Mouse (Mus musculus) neural tube, embryonic 10.5 days (tissue): ENCODE data around the gene Hlcs.

ENCODE experiments used
- DNase-seq: peaks from one replicate; pipeline ENCODE4 v3.0.0-alpha.2; 2017; ENCODE audit warnings: low spot score; ENCODE audit errors: extremely low spot score

Hlcs gene

DNA sequence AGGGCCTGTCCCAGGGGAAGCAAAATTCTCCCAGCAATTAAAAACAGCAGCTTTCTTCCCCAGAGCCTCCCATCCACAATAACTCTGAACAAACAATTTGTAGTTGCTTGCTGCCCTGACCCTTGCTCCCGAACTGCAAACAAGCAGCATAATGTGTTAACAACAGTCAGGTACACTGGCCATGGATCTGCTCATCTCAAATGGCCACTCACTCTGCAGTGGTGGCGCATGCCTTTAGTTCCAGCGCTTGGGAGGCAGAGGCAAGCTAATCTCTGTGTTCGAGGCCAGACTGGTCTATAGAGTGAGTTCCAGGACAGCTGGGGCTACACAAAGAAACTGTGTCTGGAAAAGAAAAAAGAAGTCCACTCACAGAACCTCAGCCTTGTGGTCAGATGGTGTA, 22.2 kb downstream of the Hlcs start:
- no peak for DNase-seq

DNA sequence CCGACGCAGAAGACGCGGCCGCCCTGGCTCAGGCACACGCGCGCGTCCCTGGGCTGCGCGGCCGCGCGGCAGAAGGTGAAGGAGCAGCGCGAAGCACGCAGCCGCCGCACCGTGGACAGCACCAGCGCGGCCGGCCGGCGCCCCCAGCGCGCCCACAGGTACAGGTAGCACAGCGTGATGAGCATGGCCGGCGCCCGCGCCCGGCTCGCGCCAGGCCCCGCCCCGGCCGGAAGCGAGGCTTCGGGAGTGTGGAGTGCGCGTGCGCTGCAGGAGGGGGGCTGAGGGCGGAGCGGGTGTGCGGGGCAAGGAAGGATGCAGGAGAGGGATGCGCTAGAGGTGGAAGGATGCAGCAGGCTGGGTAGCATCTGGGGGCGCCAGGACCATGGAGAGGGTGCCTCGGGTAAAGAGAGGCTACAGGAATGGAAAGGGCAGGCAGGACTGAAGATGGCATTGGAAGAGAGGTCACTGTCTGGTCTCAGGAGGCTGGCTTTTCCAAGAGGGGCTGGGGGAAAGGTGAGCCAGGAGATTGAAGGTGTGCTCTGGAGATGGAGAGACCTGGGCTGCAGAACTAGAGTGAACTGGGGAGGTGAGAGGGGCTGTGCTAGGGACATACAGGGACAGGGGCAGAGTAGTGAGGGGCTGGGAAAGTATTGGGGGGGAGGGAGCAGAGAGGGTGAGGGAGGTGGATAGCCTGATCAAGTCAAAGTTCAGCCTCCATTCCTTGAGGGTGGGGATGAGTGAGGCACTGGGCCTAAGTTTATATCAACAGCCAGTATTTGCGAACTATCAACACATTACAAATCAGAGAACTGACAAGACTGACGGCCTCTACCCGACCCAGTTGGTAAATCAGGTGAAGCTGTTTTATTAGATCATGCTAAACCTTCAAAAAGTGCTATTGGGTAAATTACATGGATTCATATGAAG, 23.0 kb downstream of the Hlcs start:
- peak; percentile 85 for DNase-seq

DNA sequence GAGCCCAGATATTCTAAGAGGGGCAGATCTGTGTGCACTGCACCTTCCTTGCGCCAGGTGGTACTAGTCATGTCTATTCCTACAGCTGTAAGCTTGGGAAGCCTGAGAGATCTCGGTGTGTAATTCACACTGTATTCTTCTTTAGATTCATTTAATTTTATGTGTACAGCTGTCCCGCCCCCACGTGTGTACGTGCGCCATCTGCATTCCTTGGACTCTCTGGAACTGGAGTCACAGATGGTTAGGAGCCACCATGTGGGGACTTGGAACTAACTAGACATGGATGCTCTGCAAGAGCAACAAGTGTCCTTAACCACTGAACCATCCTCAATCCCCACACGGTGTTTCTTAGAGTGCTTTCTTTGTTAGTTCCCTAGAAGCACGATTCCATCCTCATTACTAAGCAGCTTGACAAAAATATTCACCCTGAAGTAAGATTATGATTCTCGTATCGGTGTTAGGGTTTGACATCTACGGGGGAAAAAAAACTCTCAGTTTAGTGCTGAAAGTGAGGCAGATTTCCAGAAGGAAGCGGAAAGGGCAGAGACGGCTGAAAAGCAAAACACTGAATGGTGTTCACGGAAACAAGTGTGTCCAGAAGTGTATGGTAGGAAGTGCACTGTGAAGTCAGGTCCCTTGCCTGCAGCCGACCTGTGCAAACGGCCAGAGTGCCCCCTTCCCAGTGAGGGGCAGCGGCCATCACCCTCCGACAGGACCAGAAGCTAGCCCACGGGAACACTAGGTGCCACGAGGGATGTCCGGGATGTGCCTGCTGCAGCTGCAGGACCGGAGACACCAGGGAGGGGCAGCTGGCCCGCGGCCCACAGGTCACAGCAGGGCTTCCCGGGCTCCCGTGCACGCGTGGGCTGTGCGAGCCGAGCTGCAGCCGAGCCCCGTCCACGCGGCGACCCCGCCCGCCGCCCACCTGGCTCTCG, 24.0 kb downstream of the Hlcs start:
- DNase-seq = no peak

DNA sequence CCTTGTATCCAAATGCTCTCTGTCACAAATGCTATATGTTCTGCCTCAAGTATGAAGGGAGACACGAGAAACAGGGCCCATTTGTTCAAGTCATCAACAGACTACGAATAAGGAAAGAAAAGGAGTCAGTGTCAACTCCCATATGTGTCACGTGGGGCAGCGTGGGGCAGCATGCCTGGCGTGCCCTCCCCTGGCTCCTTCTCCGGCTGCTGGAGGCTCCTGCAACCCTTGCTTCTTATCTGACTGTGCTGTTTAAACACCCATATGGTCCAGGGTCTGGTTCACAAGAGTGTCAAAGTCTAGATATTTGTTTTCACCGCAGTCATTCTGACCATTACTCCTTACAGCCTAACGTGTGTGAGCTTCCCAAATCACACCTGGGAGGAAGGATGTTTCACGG, 25.5 kb downstream of the Hlcs start:
- DNase-seq = no peak

DNA sequence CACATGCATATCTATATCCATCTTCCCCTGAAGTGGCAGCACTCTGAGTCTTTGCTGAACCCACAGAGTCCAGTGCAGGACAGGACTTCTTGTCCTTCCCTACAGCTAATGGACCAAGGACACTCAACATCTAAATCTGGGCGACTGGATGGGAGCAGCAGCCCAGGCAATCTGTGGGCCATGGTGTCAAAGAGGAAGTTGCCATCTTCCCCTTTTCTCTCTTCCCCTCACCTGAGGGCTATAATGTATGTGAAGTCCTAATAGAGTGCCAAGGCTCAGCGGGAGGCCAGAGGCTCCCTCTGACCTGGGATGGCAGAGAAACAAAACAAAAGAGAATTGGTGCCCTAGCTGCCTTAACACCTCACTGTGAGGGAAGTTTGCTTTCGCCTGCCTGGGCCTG, 29.4 kb downstream of the Hlcs start:
- no peak for DNase-seq

DNA sequence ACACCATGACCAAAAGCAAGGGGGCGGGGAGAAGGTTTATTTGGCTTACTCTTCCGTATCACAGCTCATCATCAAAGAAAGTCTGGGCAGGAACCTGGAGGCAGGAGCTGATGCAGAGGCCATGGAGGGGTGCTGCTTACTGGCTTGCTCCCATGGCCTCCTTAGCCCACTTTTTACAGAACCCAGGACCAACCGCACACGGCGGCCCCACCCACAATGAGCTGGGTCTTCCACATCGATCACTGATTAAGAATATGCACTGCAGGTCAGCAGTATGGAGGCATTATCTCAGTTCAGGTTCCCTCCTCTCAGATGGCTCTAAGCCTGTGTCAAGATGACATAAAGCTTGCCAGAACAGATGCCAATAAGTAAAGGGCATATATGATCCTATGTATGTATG, 42.5 kb downstream of the Hlcs start:
- no peak for DNase-seq

DNA sequence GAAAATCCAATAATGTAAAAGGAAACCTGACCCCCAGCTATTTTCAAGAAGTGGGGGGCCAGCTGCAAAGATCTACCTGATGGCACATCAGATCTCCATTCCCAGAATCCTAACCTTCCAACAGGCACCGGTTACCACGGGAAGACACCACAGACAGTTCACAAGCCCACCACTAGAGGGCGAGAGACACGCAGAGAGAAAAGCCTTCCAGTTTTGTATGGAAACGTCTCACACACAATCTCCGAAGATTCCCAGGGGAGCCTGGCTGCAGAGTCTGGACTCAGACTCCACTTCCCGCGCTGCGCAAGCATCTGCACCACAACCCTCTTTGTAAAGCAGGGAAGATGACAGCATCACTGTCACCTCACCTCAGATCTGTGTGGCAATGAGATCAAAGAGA, 43.7 kb downstream of the Hlcs start:
- DNase-seq = peak; percentile 91

DNA sequence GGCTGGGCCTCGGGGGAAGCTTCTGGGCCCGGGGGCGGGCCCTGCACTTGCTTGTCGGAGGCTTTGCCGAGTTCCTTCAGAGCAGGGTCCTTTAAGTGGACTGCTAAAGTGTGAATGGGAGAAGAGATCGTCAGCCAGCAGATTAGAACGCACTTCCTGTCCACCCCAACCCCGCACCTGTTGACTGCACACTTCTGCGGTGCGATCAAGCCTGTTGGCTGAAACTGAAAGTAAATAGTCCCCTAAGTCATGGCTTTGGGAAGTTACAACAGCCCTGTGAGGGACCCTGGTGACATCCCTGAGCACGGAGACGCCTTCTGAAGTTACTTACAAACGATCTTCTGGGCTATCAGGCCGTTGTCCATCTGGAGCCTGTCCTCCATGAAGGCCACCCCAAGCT, 45.2 kb downstream of the Hlcs start:
- no peak for DNase-seq

DNA sequence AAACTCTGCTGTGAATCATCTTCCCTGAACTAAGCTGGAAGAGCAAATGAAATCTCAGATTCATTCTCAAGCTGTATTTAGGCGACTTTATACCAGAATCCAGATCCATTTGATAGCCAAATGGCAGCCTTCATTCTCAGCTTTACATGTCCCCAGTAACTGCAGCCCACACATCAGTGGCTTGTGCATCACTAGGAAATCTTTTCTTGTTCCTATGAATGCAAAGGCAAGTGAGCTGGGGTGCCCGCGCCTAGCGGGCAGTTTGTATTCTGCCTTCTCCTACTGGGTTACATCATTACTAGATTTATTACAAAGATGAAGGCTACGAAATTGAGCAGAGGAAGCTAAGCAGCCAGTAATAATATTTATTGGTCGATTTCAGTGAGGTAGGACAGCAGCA, 48.8 kb downstream of the Hlcs start:
- DNase-seq = no peak

DNA sequence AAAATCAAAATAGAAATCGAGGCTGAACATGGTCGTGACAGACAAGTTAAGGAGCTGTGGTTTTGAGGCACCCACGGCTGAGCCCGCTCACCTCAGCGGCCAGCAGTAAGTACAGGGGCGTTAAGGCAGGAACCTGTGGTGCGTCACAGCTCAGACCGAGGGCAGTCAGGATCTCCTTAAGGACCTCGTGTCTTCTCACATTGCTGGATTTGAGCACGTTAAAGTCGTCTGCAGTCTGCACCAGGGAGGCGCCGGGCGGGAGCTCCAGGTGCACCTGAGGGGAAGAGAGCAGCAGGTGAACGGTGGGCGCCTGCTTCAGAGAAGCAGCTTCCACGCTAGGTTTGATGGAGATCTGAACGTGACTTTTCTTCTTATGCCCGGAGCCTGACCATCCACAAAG, 50.9 kb downstream of the Hlcs start:
- DNase-seq = no peak

DNA sequence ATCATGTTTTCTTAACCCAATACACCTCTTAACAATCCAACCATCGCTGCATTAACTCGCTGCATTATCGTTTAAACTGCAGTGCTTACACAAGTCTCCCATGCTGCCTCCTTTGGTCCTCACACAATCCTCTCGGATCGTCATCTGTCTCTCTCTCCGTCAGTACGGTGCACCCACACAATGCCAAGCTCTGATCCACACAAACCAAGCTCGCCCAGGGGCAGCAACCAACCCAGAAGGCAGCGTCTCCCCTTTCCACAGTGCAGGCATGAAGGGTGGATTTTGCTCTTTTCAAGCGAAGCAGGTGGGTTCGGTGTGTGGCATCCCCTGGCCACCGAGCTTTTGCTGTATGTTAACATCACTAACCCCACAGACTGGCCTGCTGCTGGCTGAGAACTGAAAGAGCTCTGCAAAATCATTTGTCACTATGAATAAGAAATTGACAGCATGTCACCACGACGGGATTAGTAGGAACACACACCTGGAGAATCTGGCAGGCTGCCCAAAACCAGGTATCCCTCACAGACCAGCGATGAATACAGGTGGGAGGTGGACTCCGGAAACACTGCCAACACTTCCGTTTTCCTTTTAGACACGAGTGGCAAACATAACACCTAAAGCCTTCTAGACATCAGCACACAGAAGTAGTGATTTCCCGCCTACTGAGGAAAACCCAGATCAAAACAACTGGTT, 52.3 kb downstream of the Hlcs start:
- DNase-seq = no peak

DNA sequence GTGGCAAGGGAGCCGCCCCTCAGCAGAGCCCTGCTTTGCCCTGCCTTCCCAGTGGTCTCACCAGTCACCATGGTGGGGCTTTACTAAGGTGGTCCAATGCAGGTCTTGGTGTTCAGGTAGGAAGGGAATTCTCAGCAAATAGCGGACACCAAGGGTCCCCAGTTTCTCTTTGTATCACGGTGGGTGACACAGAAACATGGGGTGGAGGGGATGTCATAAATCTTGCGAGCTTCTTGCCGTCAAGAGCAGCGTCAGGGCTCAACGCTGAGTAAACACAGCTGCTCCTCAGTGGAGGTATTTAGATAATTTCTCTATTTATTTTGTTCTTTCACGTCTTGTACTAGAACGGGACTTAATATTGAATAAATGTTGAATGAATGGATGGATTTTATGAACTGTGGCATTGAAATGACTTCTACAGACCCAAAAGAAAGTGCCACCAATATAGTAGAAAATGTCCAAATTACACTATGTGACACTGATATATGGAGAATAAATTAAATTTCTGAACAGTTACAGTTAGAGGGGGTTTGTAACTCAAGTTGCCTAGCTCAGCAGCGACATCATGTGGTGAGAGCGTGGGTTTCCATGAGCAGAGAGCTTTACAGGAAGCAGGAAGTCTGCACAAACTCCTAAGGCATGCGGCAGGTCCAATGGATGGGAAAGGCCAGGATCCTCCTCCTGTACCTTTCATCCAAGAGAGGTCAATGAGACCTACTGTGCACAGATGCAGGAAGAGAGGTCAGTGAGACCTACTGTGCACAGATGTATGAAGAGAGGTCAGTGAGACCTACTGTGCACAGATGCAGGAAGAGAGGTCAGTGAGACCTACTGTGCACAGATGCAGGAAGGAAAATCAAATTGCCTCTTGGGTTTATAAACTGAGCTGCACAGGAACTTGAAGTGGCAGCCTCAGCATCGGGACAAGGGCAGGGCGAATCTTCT, 54.7 kb downstream of the Hlcs start:
- DNase-seq = peak; percentile 82

DNA sequence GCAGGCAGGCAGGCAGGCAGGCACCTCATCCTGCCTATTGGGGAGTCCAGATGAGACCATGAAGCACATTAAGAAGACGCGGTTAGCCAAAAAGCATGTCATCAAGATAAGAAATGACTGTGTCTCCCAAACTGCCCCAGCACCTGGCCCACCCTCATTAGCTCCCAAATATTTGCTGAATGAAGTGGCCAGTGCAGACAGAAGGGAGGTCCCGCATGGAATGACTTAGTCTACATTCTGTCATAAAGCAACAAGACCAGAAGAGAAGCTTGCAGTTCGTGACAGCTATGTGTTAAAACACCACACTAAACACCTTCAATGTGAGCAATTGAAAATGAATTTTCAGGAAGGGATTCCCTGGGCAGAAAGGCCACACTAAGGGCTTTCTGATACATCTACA, 57.8 kb downstream of the Hlcs start:
- DNase-seq = no peak

DNA sequence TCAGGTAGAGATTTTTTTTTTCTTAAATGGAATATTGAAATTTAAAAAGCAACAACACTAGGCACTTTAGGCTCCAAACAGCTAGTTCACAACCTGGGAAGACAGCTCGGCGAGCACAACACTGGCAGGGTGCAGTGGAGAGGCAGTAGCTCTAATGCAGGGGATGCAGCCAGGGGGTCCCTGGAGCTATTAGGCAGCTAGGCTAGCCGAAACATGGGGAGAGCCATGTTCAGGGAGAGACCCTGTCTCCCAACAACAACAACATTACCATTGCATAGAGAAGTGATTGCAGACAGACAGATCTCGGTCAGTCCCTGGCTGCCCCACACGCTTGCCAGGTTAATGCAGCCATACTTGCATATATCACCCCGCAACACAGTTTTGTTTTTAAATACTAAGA, 58.3 kb downstream of the Hlcs start:
- no peak for DNase-seq

DNA sequence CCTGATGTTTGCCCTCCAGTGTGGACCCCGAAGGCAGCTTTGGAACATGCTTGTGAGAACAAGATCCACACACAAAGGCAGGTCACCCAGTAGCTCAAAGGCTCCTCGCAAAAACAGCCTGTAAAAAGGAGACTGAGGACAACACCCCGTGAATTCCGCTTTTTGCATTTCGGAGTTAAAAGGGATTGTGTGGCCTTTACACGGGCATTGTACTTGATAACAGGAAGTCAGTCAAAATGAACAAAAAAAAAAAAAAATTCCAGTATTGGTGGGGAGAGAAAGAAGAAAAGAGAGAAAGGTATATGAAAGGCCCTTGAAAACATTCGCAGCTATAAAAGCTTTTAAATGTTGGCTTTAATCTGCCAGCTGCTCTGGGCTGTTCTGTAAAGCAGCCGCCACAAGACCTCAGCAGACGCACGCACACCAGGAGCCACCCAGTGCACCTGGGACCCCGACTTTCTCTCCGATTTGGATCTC, 58.9 kb downstream of the Hlcs start:
- no peak for DNase-seq

DNA sequence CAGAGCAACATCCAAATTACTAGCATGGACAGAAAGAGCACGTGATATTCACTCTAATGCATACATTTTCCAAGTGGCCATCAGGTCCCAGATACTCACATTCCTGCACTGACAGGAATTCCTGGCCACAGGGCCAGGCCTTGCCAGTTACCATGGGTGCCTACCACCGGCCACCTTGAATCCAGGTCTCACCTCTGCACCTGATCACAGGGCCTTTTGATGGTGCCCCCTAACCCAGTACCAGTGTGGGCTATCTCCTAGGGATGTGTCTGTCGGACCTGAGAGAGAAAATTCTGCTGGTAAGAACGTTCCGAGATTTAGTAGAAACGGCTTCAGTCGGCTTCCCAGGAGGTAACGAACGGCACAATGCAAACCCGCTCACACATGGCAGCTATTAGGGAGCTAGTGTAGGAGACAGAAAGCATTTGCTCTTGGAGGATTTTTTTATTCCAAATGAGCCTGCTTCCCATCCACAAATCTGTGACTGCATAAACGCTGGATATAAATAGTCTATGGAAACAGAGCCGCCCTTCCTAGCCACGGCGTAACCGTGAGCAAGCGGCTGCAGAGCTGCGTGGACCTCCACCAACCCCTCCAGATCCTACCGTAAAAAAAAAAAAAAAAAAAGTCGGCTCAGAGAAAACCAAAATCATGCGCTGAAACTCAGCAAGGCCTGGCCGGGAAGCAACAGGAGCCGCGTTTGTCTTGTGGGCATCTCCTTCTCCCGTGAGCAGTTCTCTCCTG, 59.5 kb downstream of the Hlcs start:
- no peak for DNase-seq

DNA sequence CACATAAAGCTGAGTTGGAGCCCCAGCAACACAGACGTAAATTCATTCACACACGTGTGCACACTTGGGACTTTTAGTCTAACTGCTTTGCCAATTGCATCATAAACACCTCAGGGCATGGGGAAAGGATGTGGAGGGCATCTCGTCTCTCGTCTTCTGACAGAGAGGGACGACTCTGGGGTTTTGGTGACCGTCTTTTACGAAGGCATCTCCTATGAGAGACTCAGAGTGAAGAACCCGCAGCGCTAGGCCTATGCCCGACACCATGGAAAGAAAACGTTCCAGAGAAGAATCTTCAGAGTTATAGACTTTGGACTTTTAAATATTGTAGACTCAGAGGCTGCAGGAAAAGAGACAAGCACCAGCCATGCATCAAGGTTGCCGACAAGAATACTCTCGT, 61.6 kb downstream of the Hlcs start:
- no peak for DNase-seq

DNA sequence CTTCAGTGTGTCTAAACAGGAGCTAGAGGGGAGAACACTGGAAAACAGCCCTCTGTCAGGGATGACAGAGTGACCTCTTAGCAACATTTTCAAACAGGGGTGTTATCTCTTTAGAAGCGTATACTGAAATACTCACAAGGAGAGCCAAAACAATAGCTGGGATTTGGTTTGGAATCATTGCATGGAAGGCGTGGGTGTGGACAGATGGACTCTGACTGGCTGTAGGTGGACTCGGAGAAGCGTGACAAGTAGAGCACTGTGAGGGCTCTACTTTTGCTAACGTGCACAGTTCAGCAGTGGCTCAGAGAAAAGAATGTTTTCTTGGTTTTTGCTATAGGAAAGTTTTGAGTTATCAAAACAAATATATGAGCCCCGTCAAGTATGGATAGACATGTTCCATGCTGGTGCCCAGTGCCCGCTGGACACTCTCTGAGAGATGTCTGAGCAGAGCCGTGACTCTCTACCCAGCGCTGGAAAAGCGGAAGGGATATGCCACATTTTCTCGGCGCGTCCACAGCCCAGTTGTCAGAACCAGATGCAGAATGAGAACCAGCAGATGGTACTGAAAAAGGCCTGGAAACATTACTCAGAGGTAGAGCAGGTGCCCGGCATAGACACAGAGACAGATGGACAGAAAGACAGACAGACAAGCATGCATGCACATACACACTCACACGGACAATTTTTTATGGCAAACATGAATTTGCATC, 62.6 kb downstream of the Hlcs start:
- no peak for DNase-seq

DNA sequence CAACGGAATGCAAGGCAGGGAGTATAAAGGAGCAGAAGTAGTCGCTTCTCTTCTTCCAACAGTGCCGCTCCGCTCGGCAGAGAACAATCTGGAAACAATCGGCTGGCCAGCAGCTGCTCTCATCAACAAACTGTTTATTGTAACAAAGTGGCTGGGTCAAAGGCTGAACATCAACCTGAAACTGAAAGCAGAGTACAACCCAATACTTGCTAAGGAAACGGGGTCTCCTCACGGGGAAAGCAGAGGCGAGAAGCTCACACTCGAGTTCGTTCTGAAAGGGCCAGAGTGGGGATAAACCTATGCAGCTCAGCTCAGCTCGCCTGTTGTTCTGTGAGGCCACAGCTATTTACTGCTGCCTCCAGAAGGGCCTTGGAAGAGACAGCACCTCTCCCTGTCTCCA, 63.2 kb downstream of the Hlcs start:
- no peak for DNase-seq
